In the genomic region with DNA sequence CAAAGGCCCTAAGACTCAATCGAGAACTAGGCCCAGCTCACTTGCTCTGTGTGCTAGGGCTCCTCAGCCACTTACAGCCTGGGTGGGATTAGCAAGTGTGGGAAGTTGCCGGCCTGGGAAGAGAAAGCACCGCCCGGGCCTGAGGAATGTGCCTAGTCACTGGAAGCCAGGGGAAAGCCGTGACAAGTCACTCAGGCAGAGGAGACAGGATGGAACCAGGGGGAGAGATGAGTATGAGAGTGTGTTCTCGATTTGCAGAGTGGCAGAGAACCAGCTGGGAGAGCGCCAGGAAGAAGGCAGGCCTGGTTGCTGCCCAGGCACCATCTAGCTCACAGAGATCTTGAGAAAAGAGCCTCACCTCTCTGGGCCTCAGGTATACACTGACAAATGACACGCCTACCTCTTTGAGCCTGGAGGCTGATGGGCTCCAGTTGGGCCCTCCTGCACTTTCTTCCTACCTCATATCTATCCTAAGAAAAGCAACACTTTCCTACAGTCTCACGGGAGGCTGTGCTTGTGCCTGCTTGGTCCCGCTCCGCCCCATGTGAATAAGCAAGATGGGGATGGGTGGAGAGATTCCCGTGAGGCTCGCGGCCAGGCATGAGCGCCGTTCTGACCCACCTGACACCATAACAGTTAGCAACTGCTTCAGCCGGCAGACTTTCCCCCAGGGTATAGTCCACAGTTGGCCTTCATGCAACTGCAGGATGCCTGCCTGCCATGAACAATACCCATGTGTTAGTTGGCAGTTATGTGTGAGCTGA, we compare ENCODE assay signal across 8 mouse cellular contexts.
DNase-seq lines count a peak whose midpoint lies in the region; ATAC-seq and TF ChIP-seq lines count a peak whose summit lies in the region.

No protein-coding gene starts in this region.

- no peaks in the 10 kb centered on the region for H3K27me3 ChIP-seq in forebrain, embryonic 16.5 days (replicated peaks; ENCODE audit: control insufficient read depth, insufficient read depth, low read length)
- H3K27me3 ChIP-seq in intestine, embryonic 15.5 days (replicated peaks): no peaks in the 10 kb centered on the region
- no peaks in the 10 kb centered on the region for H3K27me3 ChIP-seq in liver, embryonic 12.5 days (replicated peaks)
- no peaks in the 10 kb centered on the region for H3K27me3 ChIP-seq in stomach, embryonic 14.5 days (ENCODE audit: control insufficient read depth, insufficient read depth, low read length)
- H3K27me3 ChIP-seq in hindbrain, embryonic 11.5 days (ENCODE audit: control insufficient read depth, insufficient read depth, low read length): no peaks in the 10 kb centered on the region

- no peaks in the 10 kb centered on the region for H3K36me3 ChIP-seq in forebrain, embryonic 16.5 days (ENCODE audit: control insufficient read depth, insufficient read depth)
- H3K36me3 ChIP-seq in intestine, embryonic 15.5 days: no peaks in the 10 kb centered on the region
- H3K36me3 ChIP-seq in liver, embryonic 12.5 days: peaks cover 77% of the 10 kb centered on the region
- no peaks in the 10 kb centered on the region for H3K36me3 ChIP-seq in stomach, embryonic 14.5 days (ENCODE audit: control insufficient read depth, insufficient read depth, low read length)
- no peaks in the 10 kb centered on the region for H3K36me3 ChIP-seq in hindbrain, embryonic 11.5 days (ENCODE audit: control insufficient read depth, insufficient read depth, low read length)

- no peak for ATAC-seq in forebrain, embryonic 16.5 days
- ATAC-seq in intestine, embryonic 15.5 days: peak; percentile 64
- ATAC-seq in liver, embryonic 12.5 days: no peak
- no peak; the same call in 1 of the 2 replicates for ATAC-seq in stomach, embryonic 14.5 days (ENCODE audit: insufficient number of reproducible peaks, insufficient read depth, low FRiP score, low read depth)
- ATAC-seq in hindbrain, embryonic 11.5 days (ENCODE audit: low FRiP score): no peak

- H3K9me3 ChIP-seq in forebrain, embryonic 16.5 days (ENCODE audit: control insufficient read depth, low read length): no peaks in the 10 kb centered on the region
- no peaks in the 10 kb centered on the region for H3K9me3 ChIP-seq in intestine, embryonic 15.5 days
- no peaks in the 10 kb centered on the region for H3K9me3 ChIP-seq in liver, embryonic 12.5 days (replicated peaks)
- no peaks in the 10 kb centered on the region for H3K9me3 ChIP-seq in stomach, embryonic 14.5 days (ENCODE audit: control insufficient read depth, low read depth, low read length)
- H3K9me3 ChIP-seq in hindbrain, embryonic 11.5 days (ENCODE audit: control insufficient read depth, low read length): no peaks in the 10 kb centered on the region

- H3K9ac ChIP-seq in forebrain, embryonic 16.5 days (replicated peaks; ENCODE audit: low read depth, low read length): no peak overlapping the region
- H3K9ac ChIP-seq in intestine, embryonic 15.5 days: no peak overlapping the region
- peak overlapping the region; percentile 47; the same call in 1 of the 2 replicates for H3K9ac ChIP-seq in liver, embryonic 12.5 days
- no peak overlapping the region for H3K9ac ChIP-seq in stomach, embryonic 14.5 days (replicated peaks; ENCODE audit: low read depth, low read length)
- H3K9ac ChIP-seq in hindbrain, embryonic 11.5 days (ENCODE audit: low read depth, low read length): no peak overlapping the region

- H3K27ac ChIP-seq in bone marrow macrophage, adult 2 months (ENCODE audit: insufficient read depth, low read depth, low read length): peak overlapping the region; percentile 53
- peak overlapping the region; percentile 2; the same call in 1 of the 2 replicates for H3K27ac ChIP-seq in forebrain, embryonic 16.5 days (ENCODE audit: low read length)
- H3K27ac ChIP-seq in intestine, embryonic 15.5 days: peak overlapping the region; percentile 20; the same call in 1 of the 2 replicates
- H3K27ac ChIP-seq in liver, embryonic 12.5 days: peak overlapping the region; percentile 90
- H3K27ac ChIP-seq in stomach, embryonic 14.5 days (ENCODE audit: low read length): peak overlapping the region; percentile 40; the same call in 1 of the 2 replicates
- no peak overlapping the region for H3K27ac ChIP-seq in hindbrain, embryonic 11.5 days (ENCODE audit: low read depth, low read length)

- DNase-seq in right cerebral cortex, adult 18-20 months: peak; percentile 77
- no peak for DNase-seq in right cerebral cortex, postnatal 25 days
- no peak for DNase-seq in hindbrain, embryonic 11.5 days (ENCODE audit: low spot score)

- TF ChIP-seq POLR2A in bone marrow macrophage, adult 2 months (IDR thresholded peaks at IDR 0.05; ENCODE audit: borderline replicate concordance, low read depth, low read length): no peak

- H3K4me3 ChIP-seq in bone marrow macrophage, adult 2 months (ENCODE audit: insufficient read depth, low read length): no peak overlapping the region
- H3K4me3 ChIP-seq in forebrain, embryonic 16.5 days (replicated peaks; ENCODE audit: low read length): no peak overlapping the region
- no peak overlapping the region for H3K4me3 ChIP-seq in intestine, embryonic 15.5 days (replicated peaks)
- H3K4me3 ChIP-seq in liver, embryonic 12.5 days: no peak overlapping the region
- no peak overlapping the region for H3K4me3 ChIP-seq in stomach, embryonic 14.5 days (ENCODE audit: low read depth, low read length)
- no peak overlapping the region for H3K4me3 ChIP-seq in hindbrain, embryonic 11.5 days (ENCODE audit: low read depth, low read length)

- no peak overlapping the region for H3K4me2 ChIP-seq in forebrain, embryonic 16.5 days (ENCODE audit: low read length)
- no peak overlapping the region for H3K4me2 ChIP-seq in intestine, embryonic 15.5 days (replicated peaks)
- H3K4me2 ChIP-seq in liver, embryonic 12.5 days: peak overlapping the region; percentile 46
- no peak overlapping the region for H3K4me2 ChIP-seq in stomach, embryonic 14.5 days (replicated peaks; ENCODE audit: low read depth, low read length)
- no peak overlapping the region for H3K4me2 ChIP-seq in hindbrain, embryonic 11.5 days (replicated peaks; ENCODE audit: low read depth, low read length)

- peaks cover 33% of the 10 kb centered on the region for H3K4me1 ChIP-seq in bone marrow macrophage, adult 2 months (ENCODE audit: control insufficient read depth, insufficient read depth, low read length)
- peaks cover 40% of the 10 kb centered on the region for H3K4me1 ChIP-seq in forebrain, embryonic 16.5 days (replicated peaks; ENCODE audit: control insufficient read depth, insufficient read depth, low read length)
- peaks cover 23% of the 10 kb centered on the region for H3K4me1 ChIP-seq in intestine, embryonic 15.5 days (replicated peaks)
- H3K4me1 ChIP-seq in liver, embryonic 12.5 days: peaks cover 87% of the 10 kb centered on the region
- peaks cover 6% of the 10 kb centered on the region; the same call in 1 of the 2 replicates for H3K4me1 ChIP-seq in stomach, embryonic 14.5 days (ENCODE audit: control insufficient read depth, insufficient read depth, low read length)
- H3K4me1 ChIP-seq in hindbrain, embryonic 11.5 days (replicated peaks; ENCODE audit: control insufficient read depth, insufficient read depth, low read length): peaks cover 20% of the 10 kb centered on the region

- no peak for TF ChIP-seq CTCF in bone marrow macrophage, adult 2 months (IDR thresholded peaks at IDR 0.05; ENCODE audit: low read depth, low read length)

- WGBS in forebrain, embryonic 16.5 days: 54% methylated on average over 17 of the region's 17 CpGs
- WGBS in intestine, embryonic 15.5 days: 60% methylated on average over 17 of the region's 17 CpGs
- WGBS in liver, embryonic 12.5 days (ENCODE audit: insufficient replicate concordance): 72% methylated on average over 17 of the region's 17 CpGs
- WGBS in stomach, embryonic 14.5 days: 57% methylated on average over 17 of the region's 17 CpGs
- WGBS in hindbrain, embryonic 11.5 days: 67% methylated on average over 17 of the region's 17 CpGs
